Mouse (Mus musculus): ENCODE measurements at regions not wholly inside any gene's neighbourhood (a gene's known extent, or its start where the extent isn't known, plus 50 kb on each side); places are given as distances from the start of the nearest gene placed in this dataset.

GRCm38 (mm10) chr13:52031465-52031864 is 185.0 kb downstream of the Gadd45g start:
- Histone ChIP-seq H3K4me3 (ENCODE audit: low read depth, low read length) (no peak overlapping the region), H3K9me3 (ENCODE audit: control insufficient read depth, low read length) (no peaks in the 10 kb centered on the region), H3K36me3 (ENCODE audit: control insufficient read depth, insufficient read depth, low read length) (no peaks in the 10 kb centered on the region), H3K27me3 (ENCODE audit: control insufficient read depth, insufficient read depth, low read length) (no peaks in the 10 kb centered on the region; the same call in 1 of the 2 replicates), H3K4me1 (ENCODE audit: control insufficient read depth, insufficient read depth, low read length) (0 out of 2 replicates have a peak, but pooled peaks cover under 1% of the 10 kb centered on the region), H3K9ac (ENCODE audit: low read length) (no peak overlapping the region), H3K4me2 (ENCODE audit: low read depth) (no peak overlapping the region), H3K27ac (ENCODE audit: low read depth, low read length) (no peak overlapping the region)
- no peak for DNase-seq (ENCODE audit: low spot score)
- 68% methylated on average over 5 of the region's 5 CpGs for WGBS
- no peak for ATAC-seq (ENCODE audit: insufficient read depth, low FRiP score, low TSS enrichment)

GRCm38 (mm10) chr13:52035731-52036130 is 189.3 kb downstream of the Gadd45g start:
- DNase-seq (ENCODE audit: low spot score) = no peak
- Histone ChIP-seq H3K9ac (ENCODE audit: low read length) (no peak overlapping the region), H3K36me3 (ENCODE audit: control insufficient read depth, insufficient read depth, low read length) (no peaks in the 10 kb centered on the region), H3K27ac (ENCODE audit: low read depth, low read length) (no peak overlapping the region), H3K4me2 (ENCODE audit: low read depth) (no peak overlapping the region), H3K4me1 (ENCODE audit: control insufficient read depth, insufficient read depth, low read length) (0 out of 2 replicates have a peak, but pooled peaks cover 2% of the 10 kb centered on the region), H3K27me3 (ENCODE audit: control insufficient read depth, insufficient read depth, low read length) (no peaks in the 10 kb centered on the region; the same call in 1 of the 2 replicates), H3K9me3 (ENCODE audit: control insufficient read depth, low read length) (no peaks in the 10 kb centered on the region), H3K4me3 (ENCODE audit: low read depth, low read length) (no peak overlapping the region)
- no peak for ATAC-seq (ENCODE audit: insufficient read depth, low FRiP score, low TSS enrichment)
- WGBS = 78% methylated on average over 6 of the region's 6 CpGs

GRCm38 (mm10) chr13:52036351-52036750 is 189.9 kb downstream of the Gadd45g start:
- DNase-seq (ENCODE audit: low spot score) = no peak
- H3K9me3 ChIP-seq (ENCODE audit: control insufficient read depth, low read length) = no peaks in the 10 kb centered on the region
- ATAC-seq (ENCODE audit: insufficient read depth, low FRiP score, low TSS enrichment) = no peak
- 74% methylated on average over 5 of the region's 5 CpGs for WGBS
- no peaks in the 10 kb centered on the region; the same call in 1 of the 2 replicates for H3K27me3 ChIP-seq (ENCODE audit: control insufficient read depth, insufficient read depth, low read length)
- no peak overlapping the region for H3K4me3 ChIP-seq (ENCODE audit: low read depth, low read length)
- 0 out of 2 replicates have a peak, but pooled peaks cover 2% of the 10 kb centered on the region for H3K4me1 ChIP-seq (ENCODE audit: control insufficient read depth, insufficient read depth, low read length)
- no peak overlapping the region for H3K9ac ChIP-seq (ENCODE audit: low read length)
- H3K4me2 ChIP-seq (ENCODE audit: low read depth) = no peak overlapping the region
- no peak overlapping the region for H3K27ac ChIP-seq (ENCODE audit: low read depth, low read length)
- no peaks in the 10 kb centered on the region for H3K36me3 ChIP-seq (ENCODE audit: control insufficient read depth, insufficient read depth, low read length)

- WGBS = 75% methylated on average over 13 of the region's 13 CpGs
- Histone ChIP-seq H3K4me2 (ENCODE audit: low read depth) (no peak overlapping the region), H3K27ac (ENCODE audit: low read depth, low read length) (no peak overlapping the region), H3K4me1 (ENCODE audit: control insufficient read depth, insufficient read depth, low read length) (0 out of 2 replicates have a peak, but pooled peaks cover 2% of the 10 kb centered on the region), H3K9ac (ENCODE audit: low read length) (no peak overlapping the region), H3K27me3 (ENCODE audit: control insufficient read depth, insufficient read depth, low read length) (no peaks in the 10 kb centered on the region), H3K4me3 (ENCODE audit: low read depth, low read length) (no peak overlapping the region), H3K9me3 (ENCODE audit: control insufficient read depth, low read length) (no peaks in the 10 kb centered on the region), H3K36me3 (ENCODE audit: control insufficient read depth, insufficient read depth, low read length) (no peaks in the 10 kb centered on the region)
- ATAC-seq (ENCODE audit: insufficient read depth, low FRiP score, low TSS enrichment) = no peak
- DNase-seq (ENCODE audit: low spot score) = no peak
Observed at GRCm38 (mm10) chr13:52037218-52037617, 190.7 kb downstream of the Gadd45g start.

GRCm38 (mm10) chr13:52041467-52042421 is 195.3 kb downstream of the Gadd45g start:
- Histone ChIP-seq H3K4me3 (ENCODE audit: low read depth, low read length) (no peak overlapping the region), H3K9ac (ENCODE audit: low read length) (no peak overlapping the region), H3K4me1 (ENCODE audit: control insufficient read depth, insufficient read depth, low read length) (peaks cover 2% of the 10 kb centered on the region; the same call in 1 of the 2 replicates), H3K27ac (ENCODE audit: low read depth, low read length) (no peak overlapping the region), H3K9me3 (ENCODE audit: control insufficient read depth, low read length) (no peaks in the 10 kb centered on the region), H3K4me2 (ENCODE audit: low read depth) (no peak overlapping the region), H3K36me3 (ENCODE audit: control insufficient read depth, insufficient read depth, low read length) (no peaks in the 10 kb centered on the region), H3K27me3 (ENCODE audit: control insufficient read depth, insufficient read depth, low read length) (no peaks in the 10 kb centered on the region)
- 65% methylated on average over 15 of the region's 15 CpGs for WGBS
- no peak for DNase-seq (ENCODE audit: low spot score)
- no peak for ATAC-seq (ENCODE audit: insufficient read depth, low FRiP score, low TSS enrichment)

- WGBS = 93% methylated on average over 3 of the region's 3 CpGs
- no peaks in the 10 kb centered on the region for H3K36me3 ChIP-seq (ENCODE audit: control insufficient read depth, insufficient read depth, low read length)
- H3K4me2 ChIP-seq (ENCODE audit: low read depth) = no peak overlapping the region
- H3K4me1 ChIP-seq (ENCODE audit: control insufficient read depth, insufficient read depth, low read length) = peaks cover 2% of the 10 kb centered on the region; the same call in 1 of the 2 replicates
- no peak overlapping the region for H3K27ac ChIP-seq (ENCODE audit: low read depth, low read length)
- H3K4me3 ChIP-seq (ENCODE audit: low read depth, low read length) = no peak overlapping the region
- no peaks in the 10 kb centered on the region for H3K27me3 ChIP-seq (ENCODE audit: control insufficient read depth, insufficient read depth, low read length)
- ATAC-seq (ENCODE audit: insufficient read depth, low FRiP score, low TSS enrichment) (no peak), DNase-seq (ENCODE audit: low spot score) (no peak)
- H3K9ac ChIP-seq (ENCODE audit: low read length) = no peak overlapping the region
- H3K9me3 ChIP-seq (ENCODE audit: control insufficient read depth, low read length) = no peaks in the 10 kb centered on the region
Observed at GRCm38 (mm10) chr13:52042867-52043266, 196.4 kb downstream of the Gadd45g start.

GRCm38 (mm10) chr13:52043916-52044315 is 197.4 kb downstream of the Gadd45g start:
- Histone ChIP-seq H3K4me1 (ENCODE audit: control insufficient read depth, insufficient read depth, low read length) (peaks cover 2% of the 10 kb centered on the region; the same call in 1 of the 2 replicates), H3K27ac (ENCODE audit: low read depth, low read length) (no peak overlapping the region), H3K4me2 (ENCODE audit: low read depth) (no peak overlapping the region), H3K27me3 (ENCODE audit: control insufficient read depth, insufficient read depth, low read length) (no peaks in the 10 kb centered on the region), H3K9me3 (ENCODE audit: control insufficient read depth, low read length) (no peaks in the 10 kb centered on the region), H3K36me3 (ENCODE audit: control insufficient read depth, insufficient read depth, low read length) (no peaks in the 10 kb centered on the region), H3K9ac (ENCODE audit: low read length) (no peak overlapping the region), H3K4me3 (ENCODE audit: low read depth, low read length) (no peak overlapping the region)
- DNase-seq (ENCODE audit: low spot score) (no peak), ATAC-seq (ENCODE audit: insufficient read depth, low FRiP score, low TSS enrichment) (no peak)
- 87% methylated on average over 3 of the region's 3 CpGs for WGBS

GRCm38 (mm10) chr13:52045349-52045748 is 198.9 kb downstream of the Gadd45g start:
- Histone ChIP-seq H3K9ac (ENCODE audit: low read length) (no peak overlapping the region), H3K27ac (ENCODE audit: low read depth, low read length) (no peak overlapping the region), H3K36me3 (ENCODE audit: control insufficient read depth, insufficient read depth, low read length) (no peaks in the 10 kb centered on the region; the same call in 1 of the 2 replicates), H3K4me1 (ENCODE audit: control insufficient read depth, insufficient read depth, low read length) (peaks cover 2% of the 10 kb centered on the region; the same call in 1 of the 2 replicates), H3K9me3 (ENCODE audit: control insufficient read depth, low read length) (no peaks in the 10 kb centered on the region), H3K4me3 (ENCODE audit: low read depth, low read length) (no peak overlapping the region), H3K27me3 (ENCODE audit: control insufficient read depth, insufficient read depth, low read length) (no peaks in the 10 kb centered on the region), H3K4me2 (ENCODE audit: low read depth) (no peak overlapping the region)
- 82% methylated on average over 3 of the region's 3 CpGs for WGBS
- DNase-seq (ENCODE audit: low spot score) = no peak
- no peak for ATAC-seq (ENCODE audit: insufficient read depth, low FRiP score, low TSS enrichment)
